Mouse (Mus musculus) regulatory T cell (primary cell): ENCODE measurements around the gene Gas6.

Experiments
- in situ Hi-C: fragments of 300-600 bp; cut with MboI, MseI; formaldehyde crosslinking; loops from one replicate; pipeline ENCODE4 v1.15.1; 2025; ENCODE audit warnings: high pct_unique_total_duplicates

The Gas6 gene

DNA sequence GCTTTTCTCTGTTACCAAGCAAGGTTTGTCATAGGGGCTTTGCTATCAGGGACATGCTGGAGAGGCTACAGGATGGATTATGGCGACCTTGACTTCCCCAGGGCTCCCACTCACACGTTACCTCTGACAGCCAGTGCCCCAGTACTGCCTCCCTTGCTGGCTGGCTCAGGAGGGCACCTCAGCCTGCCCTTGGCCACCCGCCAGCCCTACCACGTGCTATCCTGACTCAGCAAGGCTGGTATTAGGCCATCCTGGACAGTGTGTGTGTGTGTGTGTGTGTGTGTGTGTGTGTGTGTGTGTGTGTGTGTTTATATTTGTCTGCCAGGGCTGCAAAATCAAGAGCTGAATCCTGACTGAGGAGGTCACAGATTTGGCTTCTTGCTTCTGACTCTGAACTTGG lies 12.6 kb upstream of the Gas6 start:
- in situ Hi-C loops: no loop called here

DNA sequence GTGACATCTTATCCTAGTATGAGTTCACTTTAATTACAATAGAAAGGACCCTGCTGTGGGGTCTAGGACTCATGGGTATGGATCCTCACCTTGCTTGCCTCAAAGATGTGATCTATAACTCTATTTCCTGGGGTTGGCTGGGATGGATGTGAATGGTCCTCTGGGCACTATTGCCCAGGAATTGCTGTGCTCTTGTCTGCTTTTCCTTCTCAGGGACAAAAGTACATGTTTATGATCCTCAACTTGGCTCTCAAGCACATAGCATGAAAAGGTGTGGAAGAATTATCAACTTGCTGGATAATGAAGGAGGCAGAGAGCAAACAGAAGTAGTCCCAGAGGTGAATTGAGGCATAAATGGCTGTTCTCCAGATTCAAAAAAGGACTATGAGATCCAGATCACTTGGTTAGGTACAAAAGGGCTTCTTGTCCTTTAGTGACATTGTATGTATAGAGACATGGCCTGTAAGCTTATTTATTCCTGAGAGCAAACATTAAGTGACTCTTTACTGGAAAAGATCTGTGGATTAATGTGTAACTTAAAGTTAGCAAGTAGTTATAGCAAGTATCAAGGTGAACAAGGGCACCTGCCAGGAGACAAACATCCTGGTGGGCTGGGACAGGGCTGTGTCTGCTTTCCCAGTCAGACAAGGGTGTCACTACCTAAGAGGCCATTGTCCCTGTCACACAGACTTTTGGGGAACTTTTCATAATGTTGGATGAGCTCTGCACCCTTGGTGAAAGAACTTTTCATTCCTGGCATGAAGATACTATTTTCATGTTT lies 10.8 kb upstream of the Gas6 start:
- in situ Hi-C loops: no loop called here

DNA sequence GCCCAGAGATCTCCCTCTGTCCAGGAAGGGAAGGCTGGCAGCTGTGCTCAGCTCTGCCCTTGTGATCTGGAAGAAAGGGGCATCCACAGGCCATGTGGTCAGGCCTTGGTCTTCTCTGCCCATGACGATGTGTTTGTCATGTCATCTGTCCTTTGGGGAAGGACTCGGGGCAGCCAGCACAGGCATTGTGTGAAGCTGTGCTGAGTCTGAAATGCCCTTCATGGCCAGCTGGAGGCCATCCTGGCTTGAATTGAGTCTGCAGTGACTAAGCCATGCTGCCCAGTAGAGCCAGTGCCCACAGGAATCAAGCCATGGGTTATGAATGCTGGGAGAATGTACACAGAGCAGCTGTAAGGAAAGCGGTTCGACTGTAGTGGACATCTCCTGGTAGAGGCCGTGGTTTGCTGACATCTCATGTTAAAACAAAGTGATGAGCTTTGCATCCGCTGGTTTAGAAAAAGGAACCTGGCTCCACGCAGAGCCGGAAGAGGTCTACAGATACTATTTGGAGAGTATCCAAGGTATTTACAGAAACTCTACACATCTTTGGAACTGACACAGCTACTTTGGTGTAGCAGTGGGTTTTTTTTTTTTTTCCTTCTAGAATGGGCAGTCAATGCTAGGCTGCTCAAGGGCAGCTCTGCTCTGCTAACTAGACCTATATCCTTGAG lies 9.8 kb upstream of the Gas6 start:
- in situ Hi-C loops: no loop called here

DNA sequence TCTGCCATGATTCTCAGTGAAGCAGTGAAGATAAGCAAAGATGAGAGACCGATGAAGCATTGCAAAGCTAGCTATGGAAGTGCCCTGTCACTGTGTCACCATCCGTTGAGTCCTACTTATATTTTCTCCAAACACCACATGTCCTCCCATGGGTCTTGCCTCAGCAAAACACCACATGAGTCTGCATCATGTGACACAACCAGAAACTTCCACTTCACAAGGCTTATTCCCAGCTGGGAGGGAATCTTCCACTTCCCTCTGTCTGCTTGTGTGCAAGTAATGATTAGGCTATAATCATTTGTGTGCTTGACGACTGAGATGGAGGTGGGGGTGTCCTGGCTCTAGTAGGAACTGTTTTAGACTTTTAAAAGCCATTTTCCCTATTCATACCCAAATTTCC lies 6.9 kb upstream of the Gas6 start:
- in situ Hi-C loops: no loop called here

GRCm38 (mm10) chr8:13493011-13493410 lies 1.3 kb downstream of the Gas6 start:
- in situ Hi-C loops: no loop called here

DNA sequence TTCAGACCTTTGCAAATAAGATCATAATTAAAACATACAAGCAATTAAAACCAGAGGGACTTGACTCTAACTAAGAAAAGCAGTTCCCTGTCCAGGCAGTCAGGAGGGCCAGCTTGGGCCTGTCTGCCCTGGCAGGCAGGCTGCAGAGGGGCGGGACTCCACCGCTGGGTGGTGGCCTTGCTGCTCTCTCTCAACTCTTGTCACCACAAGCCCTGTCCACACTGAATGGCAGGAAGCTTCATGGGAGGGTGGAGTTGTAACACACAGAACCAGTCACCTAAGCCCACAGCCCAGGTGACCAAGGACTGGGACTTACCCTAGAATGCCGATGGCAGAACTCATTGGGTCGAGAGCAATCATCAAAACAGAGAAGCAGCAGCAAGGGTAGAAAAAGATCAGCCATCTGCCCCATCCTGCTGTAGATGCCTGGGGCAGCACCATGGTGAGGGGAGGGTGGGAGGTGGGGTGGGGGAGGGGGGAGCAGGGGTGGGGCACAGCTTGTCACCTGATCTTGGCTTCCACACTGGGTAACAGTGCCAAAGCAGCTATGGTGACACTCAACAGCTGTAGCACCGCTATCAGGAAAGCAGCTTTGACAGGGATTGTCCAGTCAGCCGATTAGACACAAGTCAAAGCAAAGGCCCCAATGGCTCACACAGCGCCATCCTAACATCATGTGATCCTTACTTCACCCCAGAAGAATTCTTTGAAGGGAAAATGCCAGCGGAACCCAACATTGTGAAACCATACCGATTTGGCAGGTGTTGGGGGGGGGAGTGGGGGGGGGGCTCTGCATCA lies 1.9 kb downstream of the Gas6 start:
- in situ Hi-C loops: no loop called here

- in situ Hi-C loops: no loop called here
Observed at GRCm38 (mm10) chr8:13491491-13492010, 2.7 kb downstream of the Gas6 start.

DNA sequence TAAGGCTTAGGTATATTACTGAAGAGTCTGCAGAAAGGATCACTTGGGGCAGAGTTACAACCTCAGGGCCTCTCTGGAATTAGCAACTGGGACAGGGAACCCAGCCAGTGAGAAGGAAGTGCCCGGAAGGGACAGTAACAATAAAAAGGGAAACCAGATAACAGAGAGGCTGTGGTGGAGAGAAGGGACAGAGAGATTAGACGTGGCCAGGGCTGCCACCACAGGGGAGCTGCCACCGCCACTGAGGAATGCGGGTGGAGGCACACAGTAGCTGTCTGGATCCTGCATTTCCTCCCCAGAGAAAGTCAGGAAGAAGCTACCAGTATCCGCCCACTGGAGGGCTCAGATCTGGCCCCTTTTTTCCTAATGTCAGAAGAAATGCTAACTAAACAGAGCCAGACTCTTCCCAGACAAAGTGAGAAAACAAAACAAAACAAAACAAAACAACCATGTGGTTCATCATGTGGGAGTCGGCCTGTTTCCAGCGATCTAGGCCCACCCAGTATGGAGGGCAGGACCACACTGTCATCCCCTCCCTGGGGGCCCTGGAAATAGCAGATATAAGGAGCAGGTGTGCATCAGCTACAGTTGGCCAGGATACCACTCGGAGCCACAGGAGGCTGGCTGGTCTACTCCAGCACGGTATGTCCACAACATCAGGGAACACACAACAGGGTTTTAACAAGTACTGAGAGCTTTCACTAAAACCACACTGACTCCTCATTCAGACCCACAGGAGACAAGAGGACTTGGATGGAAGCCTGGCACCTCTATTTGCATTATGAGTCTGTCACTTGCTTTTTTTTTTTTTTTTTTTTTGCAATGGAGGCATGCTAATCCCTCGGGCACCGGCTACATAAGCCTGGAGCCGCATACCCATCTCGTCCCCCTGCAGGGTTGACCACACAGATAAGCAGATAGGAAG lies 4.0 kb downstream of the Gas6 start:
- in situ Hi-C loops: no loop called here

DNA sequence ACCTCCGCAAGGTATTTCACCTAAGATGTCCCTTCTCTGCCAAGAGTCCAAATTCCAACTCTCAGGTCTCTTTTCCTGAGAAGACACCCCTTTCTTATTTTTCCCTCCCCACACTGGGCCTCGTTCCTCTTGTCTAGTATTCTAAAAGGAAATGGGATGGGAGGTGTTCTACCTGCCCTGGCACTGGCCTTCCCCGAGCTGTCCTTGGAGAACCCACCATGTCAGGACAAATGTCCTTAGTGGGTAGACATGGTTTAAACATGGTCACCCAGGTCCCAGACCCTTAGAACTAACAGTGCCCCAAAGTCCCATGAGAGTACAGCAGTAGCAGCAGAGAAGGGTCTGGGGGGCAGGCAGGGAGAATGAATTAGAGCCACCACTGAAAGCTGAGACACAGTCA lies 4.9 kb downstream of the Gas6 start:
- in situ Hi-C loops: no loop called here

GRCm38 (mm10) chr8:13483191-13483590 lies 11.1 kb downstream of the Gas6 start:
- in situ Hi-C loops: no loop called here

GRCm38 (mm10) chr8:13482101-13482801 lies 12.0 kb downstream of the Gas6 start:
- in situ Hi-C loops: no loop called here

DNA sequence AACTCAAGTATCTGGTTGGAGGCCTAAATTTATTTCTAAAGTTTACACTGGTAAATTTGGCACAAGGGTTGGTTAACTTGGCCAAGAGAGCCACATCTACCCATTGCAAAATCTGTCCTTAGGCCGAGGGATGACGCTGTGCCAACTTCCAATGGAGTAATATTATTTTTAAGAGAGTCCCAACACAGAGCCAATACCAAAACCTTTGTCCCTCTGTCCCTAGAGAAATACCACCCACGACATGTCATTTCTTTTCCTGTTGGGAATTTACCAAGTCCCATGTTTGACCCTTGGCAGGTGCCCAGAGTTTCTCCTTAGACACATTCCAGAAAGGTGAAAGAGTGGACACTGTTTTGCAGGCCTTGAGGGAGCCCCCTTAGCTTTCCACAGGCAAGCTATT lies 12.7 kb downstream of the Gas6 start:
- in situ Hi-C loops: no loop called here

- in situ Hi-C loops: no loop called here
Observed at GRCm38 (mm10) chr8:13481089-13481554, 13.2 kb downstream of the Gas6 start.

DNA sequence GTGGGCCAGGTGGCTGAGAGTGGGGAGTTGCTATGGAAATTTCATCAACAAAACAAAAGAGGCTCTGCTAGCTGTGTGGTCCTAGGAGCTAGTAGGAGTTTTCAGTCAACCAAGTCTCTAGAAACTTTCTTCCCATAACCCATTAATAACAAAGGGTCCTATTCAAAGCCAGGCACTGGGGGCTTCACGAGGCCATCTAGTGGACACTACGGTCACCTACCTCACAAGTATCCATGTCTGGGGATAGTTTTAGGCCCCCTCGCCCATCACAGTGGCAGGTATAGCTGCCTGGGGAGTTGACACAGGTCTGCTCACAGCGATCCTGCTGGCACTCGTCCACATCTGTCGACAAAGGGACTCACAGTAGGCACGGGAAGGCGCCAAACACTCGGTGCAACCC lies 18.4 kb downstream of the Gas6 start:
- in situ Hi-C loops: no loop called here

DNA sequence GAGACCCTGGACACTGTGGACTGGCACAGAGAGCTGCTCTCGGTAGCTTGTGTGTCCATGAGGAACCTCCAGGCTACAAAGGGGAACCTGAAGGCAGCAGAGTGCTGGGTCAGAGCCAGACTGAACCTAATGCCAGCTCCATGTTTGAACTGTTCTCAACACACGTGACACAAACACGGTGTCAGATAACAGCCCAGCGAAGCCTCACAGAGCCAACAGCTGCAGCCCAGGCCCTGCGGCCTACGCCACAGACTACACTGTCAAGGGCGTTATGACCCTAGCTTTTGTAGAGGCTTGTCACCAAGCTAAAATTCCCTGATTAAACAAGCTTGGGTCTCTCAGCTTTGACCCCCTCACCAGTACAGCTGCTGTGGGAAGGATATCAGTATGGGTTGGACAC lies 22.0 kb downstream of the Gas6 start:
- in situ Hi-C loops: no loop called here

DNA sequence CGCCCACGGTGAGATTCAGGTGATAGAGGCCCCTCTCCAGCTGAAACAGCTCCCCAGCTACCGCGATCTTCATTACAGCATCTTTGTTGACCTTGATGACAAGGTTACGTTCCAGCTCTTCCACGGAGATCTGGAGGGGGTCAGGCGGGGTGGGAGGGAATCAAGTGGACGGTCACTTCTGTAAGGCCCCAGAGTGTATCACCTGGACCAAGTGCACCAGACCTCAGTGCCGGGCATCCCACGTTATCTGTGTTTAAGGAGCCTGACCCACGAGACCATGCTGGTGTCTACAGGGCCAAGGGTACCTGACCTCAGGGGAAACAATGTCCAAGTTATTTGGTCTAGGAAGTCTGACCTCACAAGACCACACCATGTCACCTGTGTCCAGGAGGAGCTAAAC lies 22.8 kb downstream of the Gas6 start:
- in situ Hi-C loops: no loop called here

DNA sequence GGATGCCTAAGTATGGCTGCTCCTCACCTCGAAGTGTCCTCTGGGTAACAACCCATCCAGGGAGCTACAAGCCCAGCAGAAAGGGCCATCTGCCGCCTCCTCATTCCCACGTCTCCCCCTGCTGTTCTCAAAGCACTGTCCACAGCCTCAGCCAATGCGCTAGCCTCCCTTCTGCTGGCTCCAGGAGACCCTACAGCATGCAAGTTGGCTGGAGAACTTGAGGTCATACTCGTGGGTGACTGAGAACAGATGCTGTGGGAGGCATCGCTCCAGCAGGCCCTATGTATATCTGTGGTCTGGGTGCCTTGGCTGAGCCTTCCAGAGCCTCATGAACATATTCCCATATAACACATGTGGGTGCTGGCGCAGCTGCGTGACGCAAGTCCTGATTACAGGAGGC lies 25.6 kb downstream of the Gas6 start:
- in situ Hi-C loops: no loop called here

GRCm38 (mm10) chr8:13466989-13467388 lies 27.3 kb downstream of the Gas6 start:
- in situ Hi-C loops: no loop called here

DNA sequence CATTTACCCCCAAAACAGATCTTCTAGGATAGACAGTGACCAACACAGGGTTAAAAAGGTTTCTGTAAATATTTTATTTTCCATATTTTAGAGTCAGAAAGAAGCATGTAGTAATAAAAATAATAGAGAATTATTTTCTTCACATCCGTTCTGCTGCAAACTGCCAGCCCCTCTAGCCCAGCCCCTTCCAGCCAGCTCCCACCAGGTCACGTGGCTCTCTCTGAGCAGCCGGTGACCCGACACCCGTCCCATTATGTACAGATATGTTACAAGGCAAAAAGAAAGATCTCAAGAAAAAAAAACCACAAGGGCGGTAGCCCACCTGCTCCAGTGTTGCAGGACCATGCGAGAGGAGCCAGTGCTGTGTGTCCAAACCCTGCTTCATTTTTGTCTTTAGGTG lies 29.0 kb downstream of the Gas6 start:
- in situ Hi-C loops: no loop called here

DNA sequence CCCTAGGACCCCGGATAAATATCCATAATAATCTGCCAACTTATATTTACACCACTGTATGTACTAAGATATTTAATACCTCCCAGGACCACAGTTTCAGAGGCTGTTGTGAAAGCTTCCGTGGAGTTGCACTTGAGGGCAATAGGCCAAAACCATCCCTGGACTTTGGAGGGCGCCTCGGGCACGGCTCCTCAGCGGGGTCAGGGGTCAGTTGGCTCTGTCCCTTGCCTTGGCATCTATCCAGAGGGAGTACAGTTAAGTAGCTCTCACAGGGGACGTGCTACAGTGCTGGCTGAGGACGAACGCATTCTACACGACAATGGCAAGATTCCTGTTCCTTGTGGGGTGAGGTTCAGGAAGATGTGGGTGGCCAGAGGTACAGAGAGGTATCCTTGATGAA lies 31.9 kb downstream of the Gas6 start:
- in situ Hi-C loops: loop anchor here (5.0 kb wide), 1 partner anchor 50 kb away; no protein-coding TSS in a partner anchor
